Mouse (Mus musculus) bone marrow, adult 2 months (tissue): Measurements from ENCODE around the gene Ypel3.

Experiments
- CTCF ChIP-seq: fragments of 200-500 bp; IDR thresholded peaks from 2 replicates; pipeline ENCODE4 v1.5.1; 2011; ENCODE audit warnings: low read length, control low read depth; ENCODE audit not compliant: control insufficient read depth, insufficient read depth
- POLR2A ChIP-seq: fragments of 200-500 bp; IDR thresholded peaks from 2 replicates; pipeline ENCODE4 v1.6.1; 2011; ENCODE audit warnings: low read depth, mild to moderate bottlenecking, control low read depth, low read length, borderline replicate concordance; ENCODE audit not compliant: control insufficient read depth

GRCm38 (mm10) chr7:126823940-126824339 lies 47.2 kb downstream of the Ypel3 start:
- TF ChIP-seq CTCF, result no peak
- TF ChIP-seq POLR2A, result no peak
